Mouse (Mus musculus) heart, postnatal 0 days (tissue): ENCODE data around the gene Nsa2.
A peak's percentile ranks its signal among the peaks of the same experiment; 100 is the strongest.

Experiments used
- CTCF ChIP-seq: IDR thresholded peaks from 2 replicates; pipeline ENCODE4 v1.5.1; 2016; ENCODE audit warnings: antibody characterized with exemption, control low read depth, low read depth
- EP300 ChIP-seq: IDR thresholded peaks from 2 replicates; pipeline ENCODE4 v1.6.1; 2016; ENCODE audit warnings: antibody characterized with exemption, low read depth

- TF ChIP-seq EP300 (no peak), CTCF (peak; percentile 90)
Observed at GRCm38 (mm10) chr13:97099187-97099852, 38.4 kb downstream of the Nsa2 start, which contains the start of gene Gm6169.
